Mouse (Mus musculus) retina, embryonic 14.5 days (tissue): Measurements from ENCODE around the gene Cyb5d2.

Experiments used
- DNase-seq: peaks from one replicate; pipeline ENCODE4 v3.0.0-alpha.2; 2015; ENCODE audit warnings: low spot score

The Cyb5d2 gene

DNA sequence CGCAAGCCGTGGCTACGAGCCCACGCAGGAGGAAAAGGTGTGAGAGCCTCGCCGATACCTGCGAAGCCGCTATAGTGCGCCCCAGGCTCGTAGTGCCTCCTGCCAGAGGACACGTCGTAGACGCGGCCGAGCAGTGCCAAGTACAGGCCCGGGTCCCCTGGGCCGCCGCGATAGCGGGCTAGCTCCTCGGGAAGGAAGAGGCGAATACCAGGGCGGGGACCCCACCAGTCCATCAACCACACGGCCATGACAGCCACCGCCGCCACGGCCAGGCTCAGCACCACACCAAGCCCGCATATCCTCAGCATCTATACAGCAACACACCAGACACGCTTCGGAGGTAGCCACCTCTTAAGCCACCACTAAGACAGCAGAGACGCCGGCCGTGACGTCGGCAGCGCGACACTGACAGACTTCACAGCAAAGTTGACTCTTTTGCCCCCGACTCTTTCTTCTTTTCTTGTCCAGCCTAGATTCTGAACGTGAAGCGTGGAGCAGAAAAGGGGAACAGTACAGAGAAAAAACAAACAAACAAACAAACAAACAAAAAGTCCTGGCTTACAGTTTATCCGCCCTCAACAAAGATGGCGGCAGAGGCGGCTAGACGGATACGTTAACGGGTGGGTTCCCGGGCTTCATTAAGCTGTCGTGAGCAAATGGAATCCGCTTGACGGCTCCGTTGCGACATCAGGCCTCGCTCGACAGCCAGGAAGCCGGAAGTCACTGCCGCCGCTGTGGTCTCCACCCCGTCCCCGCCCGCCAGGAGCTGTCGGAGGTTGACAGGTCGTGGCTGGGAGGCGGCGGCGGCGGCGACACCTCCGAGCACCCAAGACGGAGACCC is at the start of gene Cyb5d2, which contains the start of gene Zzef1:
TSS of gene Cyb5d2 (minus strand) at position 688 of the 841 bp plus-strand sequence.
TSS of gene Zzef1 (plus strand) at position 772 of the 841 bp plus-strand sequence.
- peak; percentile 97 for DNase-seq

DNA sequence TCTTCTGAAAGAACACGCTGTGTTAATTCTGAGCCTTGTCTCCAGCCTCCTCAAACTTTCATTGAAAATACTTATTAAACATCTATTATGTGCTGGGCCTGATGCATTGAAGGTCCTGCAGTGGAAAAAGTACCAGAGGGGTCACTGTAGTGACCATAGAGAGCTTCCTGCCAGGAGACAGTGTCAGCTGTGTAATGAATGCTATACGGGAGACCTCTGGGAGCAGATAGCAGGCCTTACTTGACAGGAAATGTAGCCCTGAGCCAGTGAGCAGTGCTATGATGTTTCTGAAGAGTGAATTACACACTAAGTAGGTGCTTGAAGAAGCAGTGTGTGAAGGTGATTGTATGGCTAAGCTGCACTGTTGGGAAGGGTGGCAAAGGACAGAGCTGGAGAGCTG is 49.6 kb upstream of the Cyb5d2 start:
- no peak for DNase-seq

GRCm38 (mm10) chr11:72843576-72843975 is 47.6 kb upstream of the Cyb5d2 start:
- DNase-seq: no peak

DNA sequence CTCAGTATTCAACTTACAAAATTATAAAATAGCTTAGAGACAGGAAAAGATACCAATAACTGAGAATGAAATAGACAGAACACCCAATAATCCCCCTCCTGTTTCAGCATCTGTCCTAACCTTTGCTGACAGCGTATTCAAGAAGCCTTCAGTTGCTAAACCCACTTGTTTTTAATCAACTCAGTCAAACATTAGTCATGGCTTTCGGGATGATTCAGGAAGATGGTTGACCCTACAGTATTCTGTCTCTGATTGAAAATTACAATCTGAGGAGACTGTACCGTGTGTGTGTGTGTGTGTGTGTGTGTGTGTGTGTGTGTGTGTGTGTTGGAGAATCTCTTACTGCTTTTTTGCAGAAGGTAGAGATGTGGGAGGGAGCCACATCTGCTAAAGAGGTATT is 46.8 kb upstream of the Cyb5d2 start:
- DNase-seq: no peak

DNA sequence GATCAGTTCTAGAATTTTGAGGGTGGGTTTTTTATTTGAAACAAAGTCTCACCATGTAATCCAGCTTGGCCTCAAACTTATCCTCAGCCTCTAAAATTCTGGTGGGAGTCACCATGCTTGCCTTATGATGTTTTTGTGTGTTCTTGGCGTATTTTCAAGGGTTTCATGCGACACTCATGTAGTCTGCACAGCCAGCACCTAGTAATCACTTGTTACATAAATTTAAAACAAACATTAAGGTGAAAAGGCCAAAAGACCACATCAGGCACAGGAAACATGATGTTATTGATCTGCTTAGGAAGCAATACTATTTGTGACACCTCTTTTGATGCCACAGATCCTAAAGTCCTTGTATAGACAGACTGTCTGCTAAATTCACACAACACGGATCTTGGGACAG is 33.9 kb upstream of the Cyb5d2 start:
- no peak for DNase-seq

DNA sequence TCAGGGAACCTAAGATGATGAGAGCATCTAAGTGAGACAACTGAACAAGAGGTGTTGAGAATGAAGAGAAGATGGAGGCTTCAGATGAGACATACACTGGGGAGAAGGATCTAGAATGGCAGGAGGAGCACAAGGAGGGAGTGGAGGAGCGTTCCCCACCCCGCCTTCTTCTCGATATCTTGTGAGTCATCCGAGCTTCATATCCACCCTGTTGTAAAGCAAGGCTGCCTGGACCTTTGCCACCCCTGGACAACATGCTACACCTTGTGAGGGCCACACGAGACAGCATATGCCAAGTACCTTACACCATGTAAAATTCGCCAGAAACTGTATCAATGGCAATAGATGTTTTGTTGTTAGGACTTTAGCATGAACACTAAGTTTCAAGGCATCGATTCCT is 25.1 kb upstream of the Cyb5d2 start:
- DNase-seq: no peak

- DNase-seq: no peak
Measured at GRCm38 (mm10) chr11:72818067-72818466, 22.1 kb upstream of the Cyb5d2 start.

GRCm38 (mm10) chr11:72816859-72817258 is 20.9 kb upstream of the Cyb5d2 start:
- DNase-seq: no peak

DNA sequence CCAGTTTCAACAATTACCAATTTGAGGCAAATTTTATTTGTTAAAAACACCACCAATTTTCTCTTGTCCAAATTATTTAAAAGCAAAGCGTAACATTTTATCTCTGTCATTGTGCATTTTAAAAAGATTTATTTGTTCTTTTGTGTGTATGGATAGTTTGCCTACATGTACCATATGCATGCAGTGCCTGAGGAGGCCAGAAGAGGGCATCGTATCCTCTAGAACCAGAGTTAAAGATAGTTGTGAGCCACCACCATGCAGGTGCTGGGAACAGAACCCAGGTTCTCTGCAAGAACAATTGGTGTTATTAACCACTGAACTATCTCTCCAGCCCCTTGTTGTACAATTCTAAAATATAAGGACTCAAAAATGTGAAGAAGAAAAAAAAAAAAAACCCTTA is 18.2 kb upstream of the Cyb5d2 start:
- DNase-seq: no peak

GRCm38 (mm10) chr11:72813687-72814086 is 17.7 kb upstream of the Cyb5d2 start:
- DNase-seq: no peak

GRCm38 (mm10) chr11:72807992-72808391 is 12.1 kb upstream of the Cyb5d2 start:
- no peak for DNase-seq

- DNase-seq: no peak
Measured at GRCm38 (mm10) chr11:72806556-72806955, 10.6 kb upstream of the Cyb5d2 start.

DNA sequence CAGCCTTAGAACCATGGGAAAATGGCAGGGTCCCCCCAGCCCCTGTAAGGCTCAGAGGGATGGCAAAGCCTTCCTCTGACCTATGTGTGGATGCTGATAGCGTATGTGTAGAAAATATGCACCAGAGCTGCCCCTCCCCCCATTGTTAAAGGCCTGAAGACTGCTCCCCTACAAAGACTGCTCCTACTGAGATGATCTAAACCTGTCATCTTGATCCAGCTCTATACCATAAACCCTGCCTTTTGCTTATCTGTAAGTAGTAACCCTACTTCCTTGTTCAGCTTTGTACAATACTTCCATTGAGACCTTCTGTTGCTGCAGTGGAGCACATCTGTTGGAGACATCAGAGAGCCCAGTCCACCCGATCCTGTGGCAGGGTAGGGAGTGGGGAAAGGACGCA is 9.3 kb upstream of the Cyb5d2 start:
- no peak for DNase-seq

DNA sequence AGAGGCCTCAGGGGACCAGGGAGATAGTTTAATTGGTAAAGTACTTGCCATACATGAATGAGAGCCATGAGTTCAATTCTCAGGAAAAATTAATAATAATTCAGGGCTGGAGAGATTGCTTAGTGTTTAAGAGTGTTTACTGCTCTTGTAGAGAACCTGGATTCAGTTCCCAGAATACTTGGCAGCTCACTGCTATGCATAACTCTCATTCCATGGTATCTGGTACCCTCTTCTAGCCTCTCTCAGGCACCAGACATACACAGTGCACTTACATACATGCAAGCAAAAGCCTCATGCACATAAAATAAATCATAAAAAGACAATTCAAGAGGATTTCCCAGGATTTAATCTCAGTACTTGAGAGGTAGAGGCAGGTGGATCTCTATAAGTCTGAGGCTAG is 8.6 kb upstream of the Cyb5d2 start:
- no peak for DNase-seq

DNA sequence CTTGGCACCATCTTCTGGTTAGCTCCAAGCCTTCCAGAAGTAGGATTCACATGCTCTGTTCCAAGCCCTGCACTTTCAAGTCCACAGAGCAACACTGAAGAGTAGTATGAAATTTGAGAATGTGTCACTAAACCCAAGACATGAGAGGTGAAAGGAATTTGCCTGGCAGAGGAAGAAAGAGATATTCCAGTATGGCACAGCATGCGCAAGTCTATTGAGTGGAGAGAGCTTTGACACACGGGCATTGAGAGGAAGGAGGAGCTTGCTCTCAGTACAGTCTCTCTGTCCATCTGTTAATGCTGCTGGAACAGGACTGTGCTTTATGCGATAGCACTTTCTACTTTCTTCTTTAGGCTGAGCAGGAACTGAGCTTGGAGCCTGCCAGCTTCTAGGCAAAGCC is 7.1 kb upstream of the Cyb5d2 start:
- DNase-seq: no peak

GRCm38 (mm10) chr11:72801182-72801581 is 5.2 kb upstream of the Cyb5d2 start:
- DNase-seq: no peak

DNA sequence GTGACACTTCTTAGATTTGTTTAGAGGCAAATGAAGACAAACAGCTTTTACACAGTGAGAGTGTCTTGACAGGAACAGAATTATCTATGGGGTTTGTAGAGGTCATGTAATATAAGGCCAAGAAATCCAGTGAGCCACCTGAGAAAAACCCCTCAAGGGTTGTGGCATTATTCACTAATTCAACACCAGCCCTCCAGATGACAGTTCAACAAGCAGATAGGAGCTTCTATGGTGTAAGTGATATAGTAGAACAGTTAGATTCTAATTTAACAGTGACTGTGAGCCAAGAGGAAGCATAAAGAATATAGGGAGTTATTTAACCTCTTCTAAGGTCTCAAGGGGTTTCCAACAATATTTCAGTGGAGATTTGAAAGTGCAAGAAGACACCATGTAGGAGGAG is 2.2 kb upstream of the Cyb5d2 start:
- DNase-seq: no peak

- DNase-seq: no peak
Measured at GRCm38 (mm10) chr11:72796773-72797338, 914 bp upstream of the Cyb5d2 start.

- no peak for DNase-seq
Measured at GRCm38 (mm10) chr11:72796296-72796687, 350 bp upstream of the Cyb5d2 start.

GRCm38 (mm10) chr11:72795149-72795454 is 840 bp downstream of the Cyb5d2 start:
- DNase-seq: no peak

- DNase-seq: no peak
Measured at GRCm38 (mm10) chr11:72792033-72792432, 3.9 kb downstream of the Cyb5d2 start.

DNA sequence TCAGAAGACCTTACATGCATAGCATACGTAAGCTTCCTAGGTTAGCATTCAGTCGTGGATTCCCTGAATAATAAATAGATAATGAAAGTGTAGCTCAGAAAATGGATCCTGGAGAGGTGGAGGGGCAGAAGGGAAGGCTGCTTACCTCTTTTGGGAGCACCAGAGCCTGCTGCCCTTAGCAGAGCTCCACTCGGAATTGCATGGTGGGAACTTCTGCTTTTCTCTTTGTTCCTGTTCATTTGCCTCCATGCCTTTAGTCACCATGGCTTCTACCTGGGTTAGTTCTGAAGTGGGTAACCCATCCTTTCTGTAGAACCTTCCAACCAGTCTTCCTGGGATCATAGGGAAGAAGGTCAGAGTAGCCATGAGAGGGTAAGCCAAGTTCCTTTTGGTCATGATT is 13.4 kb downstream of the Cyb5d2 start:
- no peak for DNase-seq

- DNase-seq: no peak
Measured at GRCm38 (mm10) chr11:72782103-72782502, 13.8 kb downstream of the Cyb5d2 start.

- DNase-seq: no peak
Measured at GRCm38 (mm10) chr11:72778957-72779356, 17.0 kb downstream of the Cyb5d2 start.
